Mouse (Mus musculus) embryonic fibroblast, embryonic 13.5 days (primary cell): ENCODE measurements around the gene Ttc30a1.
"Not testable (repeated sequence)": the region's sequence is repeated elsewhere in the genome, so short reads cannot be mapped to it uniquely, and the experiment has no call there.

Experiments
- CTCF ChIP-seq: IDR thresholded peaks from 2 replicates; pipeline ENCODE4 v1.5.1; 2011; ENCODE audit warnings: mild to moderate bottlenecking, control low read depth, low read length, moderate library complexity, borderline replicate concordance; ENCODE audit not compliant: insufficient read depth
- POLR2A ChIP-seq: IDR thresholded peaks from 2 replicates; pipeline ENCODE4 v1.6.1; 2011; ENCODE audit warnings: low read depth, mild to moderate bottlenecking, control low read depth, low read length, moderate library complexity

- not testable (repeated sequence) for TF ChIP-seq POLR2A, CTCF
These were observed at the start of gene Ttc30a1 for GRCm38 (mm10) chr2:75981440-75982081.
